Mouse (Mus musculus) embryonic facial prominence, embryonic 13.5 days (tissue): Measurements from ENCODE around the gene Cntn5. TPM values are rescaled to one million over a fixed set of nuclear protein-coding genes. Genes with fewer than 3 reads are reported as not detected.

ENCODE experiments used
- ATAC-seq: fragments of 200-750 bp; cut with Nextera tagmentation; 2 replicates; pipeline ENCODE4 v1.8.0; 2017; ENCODE audit warnings: low read depth; ENCODE audit not compliant: insufficient number of reproducible peaks, insufficient read depth, low FRiP score, low TSS enrichment
- H3K27ac ChIP-seq: fragments of 300-500 bp; sonication (generic); 2 replicates; pipeline ENCODE4 v1.5.1; 2015; ENCODE audit warnings: moderate library complexity, mild to moderate bottlenecking, inconsistent platforms
- H3K27me3 ChIP-seq: fragments of 300-500 bp; sonication (generic); 2 replicates; pipeline ENCODE4 v1.6.1; 2015; ENCODE audit warnings: mild to moderate bottlenecking, inconsistent platforms
- H3K36me3 ChIP-seq: fragments of 300-500 bp; sonication (generic); 2 replicates; pipeline ENCODE4 v1.6.1; 2015; ENCODE audit warnings: mild to moderate bottlenecking, inconsistent platforms
- H3K4me1 ChIP-seq: fragments of 300-500 bp; sonication (generic); 2 replicates; pipeline ENCODE4 v1.6.1; 2015; ENCODE audit warnings: inconsistent platforms
- H3K4me2 ChIP-seq: fragments of 300-500 bp; sonication (generic); 2 replicates; pipeline ENCODE4 v1.6.1; 2015; ENCODE audit warnings: moderate library complexity, mild to moderate bottlenecking, inconsistent platforms
- H3K4me3 ChIP-seq: fragments of 300-500 bp; sonication (generic); 2 replicates; pipeline ENCODE4 v1.5.1; 2015; ENCODE audit warnings: mild to moderate bottlenecking, inconsistent platforms
- H3K9ac ChIP-seq: fragments of 300-500 bp; sonication (generic); 2 replicates; pipeline ENCODE4 v1.6.1; 2015; ENCODE audit warnings: mild to moderate bottlenecking, inconsistent platforms
- H3K9me3 ChIP-seq: fragments of 300-500 bp; sonication (generic); 2 replicates; pipeline ENCODE4 v1.6.1; 2016; ENCODE audit warnings: inconsistent platforms
- WGBS: fragments of 180-500 bp; shearing (Covaris S2); methylation state at CpG from one replicate; pipeline ENCODE4 v1.1.7; 2015; ENCODE audit warnings: mixed read lengths; 5-methylcytosine and 5-hydroxymethylcytosine counted together
- polyA plus RNA-seq: library from polyadenylated mRNA; unstranded; fragments of >200 nt; fragmentation: Nextera tagmentation; extraction: Ambion mirVana; gene quantifications from 2 replicates; pipeline ENCODE4 v1.2.1, GENCODE M21; 2015

Cntn5 gene
- polyA plus RNA-seq, 1 experiment from 2014 or later: 3.4 TPM

- H3K27me3 ChIP-seq: no peaks in the 10 kb centered on the region
- no peak overlapping the region for H3K4me3 ChIP-seq
- ATAC-seq: no peak
- no peak overlapping the region for H3K27ac ChIP-seq
- no peaks in the 10 kb centered on the region for H3K36me3 ChIP-seq
- no peak overlapping the region for H3K4me2 ChIP-seq
- H3K4me1 ChIP-seq: no peaks in the 10 kb centered on the region
- H3K9ac ChIP-seq: no peak overlapping the region
- no peaks in the 10 kb centered on the region for H3K9me3 ChIP-seq
- WGBS: 61% methylated on average over 1 of the region's 1 CpGs
These were observed 788.0 kb downstream of the Cntn5 start for GRCm38 (mm10) chr9:10116581-10116980.

DNA sequence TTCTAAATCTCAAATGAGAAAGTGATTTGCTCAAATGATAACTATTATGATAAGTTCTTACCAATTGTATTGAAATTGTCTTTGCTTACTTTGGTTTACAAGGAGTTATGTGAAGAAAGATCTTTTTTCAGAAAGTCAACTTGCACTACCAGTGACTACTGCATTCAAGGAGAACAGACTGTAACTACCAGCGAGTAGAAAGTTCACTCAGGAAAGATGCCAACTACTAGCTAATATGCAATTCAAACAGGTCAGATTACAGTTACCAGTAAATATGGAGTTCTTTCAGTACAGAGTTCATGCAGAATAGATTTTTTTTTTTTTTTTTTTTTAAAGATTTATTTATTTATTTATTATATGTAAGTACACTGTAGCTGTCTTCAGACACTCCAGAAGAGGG lies 795.4 kb downstream of the Cntn5 start:
- Histone ChIP-seq H3K9ac (no peak overlapping the region), H3K4me3 (no peak overlapping the region), H3K27ac (no peak overlapping the region), H3K9me3 (no peaks in the 10 kb centered on the region), H3K36me3 (no peaks in the 10 kb centered on the region), H3K4me1 (no peaks in the 10 kb centered on the region), H3K27me3 (no peaks in the 10 kb centered on the region), H3K4me2 (no peak overlapping the region)
- no peak for ATAC-seq
- 81% methylated on average over 1 of the region's 1 CpGs for WGBS

- ATAC-seq: no peak
- no peaks in the 10 kb centered on the region for H3K27me3 ChIP-seq
- H3K4me3 ChIP-seq: no peak overlapping the region
- 72% methylated on average over 4 of the region's 4 CpGs for WGBS
- no peak overlapping the region for H3K9ac ChIP-seq
- H3K36me3 ChIP-seq: no peaks in the 10 kb centered on the region
- no peak overlapping the region for H3K27ac ChIP-seq
- H3K9me3 ChIP-seq: no peaks in the 10 kb centered on the region
- H3K4me2 ChIP-seq: no peak overlapping the region
- no peaks in the 10 kb centered on the region for H3K4me1 ChIP-seq
These were observed 796.7 kb downstream of the Cntn5 start for GRCm38 (mm10) chr9:10107861-10108260.

- Histone ChIP-seq H3K4me3 (no peak overlapping the region), H3K4me1 (no peaks in the 10 kb centered on the region), H3K27ac (no peak overlapping the region), H3K9me3 (no peaks in the 10 kb centered on the region), H3K27me3 (no peaks in the 10 kb centered on the region), H3K36me3 (no peaks in the 10 kb centered on the region), H3K9ac (no peak overlapping the region), H3K4me2 (no peak overlapping the region)
- no peak for ATAC-seq
- WGBS: 56% methylated on average over 5 of the region's 5 CpGs
These were observed 802.6 kb downstream of the Cntn5 start for GRCm38 (mm10) chr9:10101812-10102440.

DNA sequence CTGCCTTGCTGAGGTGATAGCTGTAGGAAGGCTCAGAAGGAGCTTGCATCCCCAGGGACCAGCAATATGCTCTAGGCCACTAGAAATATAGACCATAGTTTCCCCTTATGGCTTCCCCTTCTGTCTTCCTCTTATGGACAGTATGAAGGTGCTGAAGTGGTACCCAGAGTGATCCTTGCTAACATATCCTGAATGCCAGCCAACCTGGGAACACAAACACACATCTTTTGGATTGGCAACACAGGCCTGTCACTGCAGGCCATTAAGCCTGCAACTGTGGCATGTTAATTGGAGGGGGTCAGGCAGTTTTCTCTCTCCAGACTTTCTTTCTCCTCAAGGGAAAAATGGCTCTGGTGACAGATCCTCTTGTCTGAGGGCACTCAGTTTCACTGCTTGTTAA lies 828.3 kb downstream of the Cntn5 start:
- Histone ChIP-seq H3K9me3 (no peaks in the 10 kb centered on the region), H3K4me1 (no peaks in the 10 kb centered on the region), H3K36me3 (no peaks in the 10 kb centered on the region), H3K27ac (no peak overlapping the region), H3K9ac (no peak overlapping the region), H3K4me3 (no peak overlapping the region), H3K4me2 (no peak overlapping the region), H3K27me3 (no peaks in the 10 kb centered on the region)
- no peak for ATAC-seq

GRCm38 (mm10) chr9:10073401-10073800 lies 831.2 kb downstream of the Cntn5 start:
- Histone ChIP-seq H3K36me3 (no peaks in the 10 kb centered on the region), H3K9ac (no peak overlapping the region), H3K4me3 (no peak overlapping the region), H3K9me3 (no peaks in the 10 kb centered on the region), H3K4me1 (no peaks in the 10 kb centered on the region), H3K27me3 (no peaks in the 10 kb centered on the region), H3K27ac (no peak overlapping the region), H3K4me2 (no peak overlapping the region)
- WGBS: 57% methylated on average over 4 of the region's 4 CpGs
- ATAC-seq: no peak

GRCm38 (mm10) chr9:10072860-10073259 lies 831.7 kb downstream of the Cntn5 start:
- 52% methylated on average over 5 of the region's 5 CpGs for WGBS
- H3K9me3 ChIP-seq: no peaks in the 10 kb centered on the region
- no peak overlapping the region for H3K4me3 ChIP-seq
- ATAC-seq: no peak
- H3K27ac ChIP-seq: no peak overlapping the region
- no peaks in the 10 kb centered on the region for H3K4me1 ChIP-seq
- no peaks in the 10 kb centered on the region for H3K27me3 ChIP-seq
- no peak overlapping the region for H3K4me2 ChIP-seq
- H3K9ac ChIP-seq: no peak overlapping the region
- no peaks in the 10 kb centered on the region for H3K36me3 ChIP-seq

DNA sequence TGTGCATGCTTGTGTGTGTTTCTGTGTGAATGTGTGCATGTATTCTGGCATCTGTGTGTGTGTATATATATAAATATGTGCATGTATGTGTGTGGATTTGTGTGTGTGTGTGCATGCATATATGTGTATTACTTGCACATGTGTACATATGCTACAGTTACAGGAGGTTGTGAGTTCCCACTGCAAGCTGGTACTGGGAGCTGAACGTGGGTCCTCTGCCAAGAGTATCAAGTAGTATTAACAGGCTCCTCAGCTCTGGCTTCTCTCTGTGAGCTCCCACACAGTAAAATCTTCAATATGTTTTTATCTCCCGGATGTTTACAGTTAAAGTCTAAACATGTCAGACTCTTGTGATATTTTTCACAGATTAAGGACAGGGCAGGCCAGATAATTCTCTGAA lies 833.3 kb downstream of the Cntn5 start:
- Histone ChIP-seq H3K27me3 (no peaks in the 10 kb centered on the region), H3K4me2 (no peak overlapping the region), H3K9ac (no peak overlapping the region), H3K36me3 (no peaks in the 10 kb centered on the region), H3K27ac (no peak overlapping the region), H3K4me3 (no peak overlapping the region), H3K9me3 (no peaks in the 10 kb centered on the region), H3K4me1 (no peaks in the 10 kb centered on the region)
- ATAC-seq: no peak
- WGBS: 71% methylated on average over 2 of the region's 2 CpGs

- no peak overlapping the region for H3K9ac ChIP-seq
- H3K36me3 ChIP-seq: no peaks in the 10 kb centered on the region
- H3K4me2 ChIP-seq: no peak overlapping the region
- H3K27me3 ChIP-seq: no peaks in the 10 kb centered on the region
- ATAC-seq: no peak
- H3K4me1 ChIP-seq: no peaks in the 10 kb centered on the region
- H3K27ac ChIP-seq: no peak overlapping the region
- WGBS: 64% methylated on average over 4 of the region's 4 CpGs
- H3K9me3 ChIP-seq: no peaks in the 10 kb centered on the region
- no peak overlapping the region for H3K4me3 ChIP-seq
These were observed 859.4 kb downstream of the Cntn5 start for GRCm38 (mm10) chr9:10044969-10045789.

DNA sequence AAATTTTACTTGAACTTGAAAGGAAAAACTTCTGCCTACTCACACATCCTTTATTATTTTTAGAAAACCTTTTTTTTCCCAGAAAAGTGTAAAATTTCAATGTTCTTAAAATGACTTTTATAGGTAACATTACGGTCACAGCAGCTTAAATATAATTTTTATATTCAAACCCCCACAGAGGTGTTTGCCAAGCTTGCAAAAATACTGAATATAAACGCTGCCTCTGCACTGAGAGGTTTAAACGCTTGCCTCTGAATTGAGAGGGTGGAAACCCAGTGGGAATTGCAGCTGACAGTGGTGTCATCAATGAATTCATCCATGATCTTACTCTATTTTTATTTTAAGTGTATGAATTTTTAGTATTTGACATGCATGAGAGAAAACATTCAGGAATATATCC lies 861.6 kb downstream of the Cntn5 start:
- no peaks in the 10 kb centered on the region for H3K36me3 ChIP-seq
- no peak overlapping the region for H3K4me2 ChIP-seq
- no peak overlapping the region for H3K4me3 ChIP-seq
- WGBS: 75% methylated on average over 3 of the region's 3 CpGs
- H3K4me1 ChIP-seq: no peaks in the 10 kb centered on the region
- no peaks in the 10 kb centered on the region for H3K27me3 ChIP-seq
- no peak for ATAC-seq
- H3K9me3 ChIP-seq: no peaks in the 10 kb centered on the region
- no peak overlapping the region for H3K9ac ChIP-seq
- no peak overlapping the region for H3K27ac ChIP-seq

DNA sequence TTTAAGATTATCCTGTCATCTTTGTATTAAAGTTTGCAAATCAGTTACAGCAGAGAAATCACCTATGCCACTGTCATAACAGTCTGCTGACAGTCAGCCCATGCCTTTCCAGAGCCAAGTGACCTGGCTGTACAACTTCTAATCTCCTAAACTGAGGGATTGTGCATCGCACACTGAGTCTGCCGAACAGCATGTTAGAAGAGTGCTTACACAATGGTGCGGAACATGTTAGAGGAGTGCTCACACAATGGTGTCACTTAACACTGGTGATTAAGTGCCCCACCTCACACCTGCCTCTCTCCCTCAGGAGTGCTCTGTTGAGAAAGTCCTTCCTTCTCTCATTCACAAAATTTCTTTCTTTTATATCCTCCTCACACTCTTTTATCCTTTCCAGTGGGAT lies 889.4 kb downstream of the Cntn5 start:
- no peak overlapping the region for H3K27ac ChIP-seq
- no peak overlapping the region for H3K4me2 ChIP-seq
- no peak overlapping the region for H3K4me3 ChIP-seq
- H3K4me1 ChIP-seq: no peaks in the 10 kb centered on the region
- 77% methylated on average over 3 of the region's 3 CpGs for WGBS
- H3K36me3 ChIP-seq: no peaks in the 10 kb centered on the region
- no peaks in the 10 kb centered on the region for H3K27me3 ChIP-seq
- H3K9ac ChIP-seq: no peak overlapping the region
- no peaks in the 10 kb centered on the region for H3K9me3 ChIP-seq
- ATAC-seq: 0 out of 2 replicates have a peak, but pooled peaks have one; percentile 43

DNA sequence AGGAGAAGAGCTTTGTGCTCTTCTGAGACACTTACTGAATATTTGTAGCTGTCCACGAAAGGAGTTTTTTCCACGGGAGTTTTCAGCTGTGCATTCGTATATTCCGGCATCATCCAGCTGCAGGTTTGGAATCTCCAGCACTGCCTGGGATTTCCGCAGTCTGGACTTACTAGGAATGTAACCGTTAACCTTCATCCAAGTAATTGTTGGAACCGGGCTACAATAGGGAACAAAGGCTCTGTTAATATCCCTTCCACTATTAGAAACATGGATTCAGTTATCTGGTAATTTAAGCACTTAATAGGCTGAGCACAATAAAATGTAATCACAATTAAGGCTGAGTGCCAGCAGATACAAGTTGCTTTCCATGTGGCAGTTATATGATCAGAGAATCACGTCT lies 920.5 kb downstream of the Cntn5 start:
- ATAC-seq: no peak
- no peaks in the 10 kb centered on the region for H3K27me3 ChIP-seq
- H3K9ac ChIP-seq: no peak overlapping the region
- no peak overlapping the region for H3K4me3 ChIP-seq
- WGBS: 58% methylated on average over 8 of the region's 8 CpGs
- no peaks in the 10 kb centered on the region for H3K36me3 ChIP-seq
- H3K9me3 ChIP-seq: no peaks in the 10 kb centered on the region
- no peaks in the 10 kb centered on the region for H3K4me1 ChIP-seq
- H3K4me2 ChIP-seq: no peak overlapping the region
- H3K27ac ChIP-seq: no peak overlapping the region
